Mouse (Mus musculus) adipocyte (in vitro differentiated cells): Measurements from ENCODE around the gene Acvr1c.
A peak's percentile ranks its signal among the peaks of the same experiment; 100 is the strongest.

Experiments
- DNase-seq: peaks from one replicate; pipeline ENCODE4 v3.0.0-alpha.2; 2016; ENCODE audit warnings: low spot score

The Acvr1c gene

GRCm38 (mm10) chr2:58282259-58282910, 75.3 kb downstream of the Acvr1c start:
- DNase-seq, result peak; percentile 22

GRCm38 (mm10) chr2:58281046-58281445, 76.6 kb downstream of the Acvr1c start:
- DNase-seq, result no peak

GRCm38 (mm10) chr2:58279163-58279562, 78.5 kb downstream of the Acvr1c start:
- DNase-seq, result no peak

GRCm38 (mm10) chr2:58276454-58276853, 81.2 kb downstream of the Acvr1c start:
- no peak for DNase-seq

- no peak for DNase-seq
Measured at GRCm38 (mm10) chr2:58240639-58241038, 117.1 kb downstream of the Acvr1c start.

GRCm38 (mm10) chr2:58237487-58237886, 120.2 kb downstream of the Acvr1c start:
- DNase-seq, result no peak
